Mouse (Mus musculus) heart, postnatal 36 days (tissue): ENCODE measurements around the gene Terf2. TPM values are rescaled to one million over a fixed set of nuclear protein-coding genes. Genes with fewer than 3 reads are reported as not detected.
A peak's percentile ranks its signal among the peaks of the same experiment; 100 is the strongest.
"Not testable (repeated sequence)": the region's sequence is repeated elsewhere in the genome, so short reads cannot be mapped to it uniquely, and the experiment has no call there.

ENCODE experiments used
- DNase-seq, 2 experiments: peaks; one replicate each; pipeline ENCODE4 v3.0.0; 2021 to 2022
- intact Hi-C: fragments of 180-260 bp; cut with DNase I; formaldehyde crosslinking; loops from one replicate; pipeline ENCODE4 v1.15.1; 2025
- total RNA-seq, 2 experiments: library from RNA; stranded (reverse); gene quantifications; 2 replicates each; pipeline ENCODE4 v1.2.3; 2021

Terf2 gene
- total RNA-seq, 2 experiments from 2014 or later: 11.5 to 13.9 TPM

DNA sequence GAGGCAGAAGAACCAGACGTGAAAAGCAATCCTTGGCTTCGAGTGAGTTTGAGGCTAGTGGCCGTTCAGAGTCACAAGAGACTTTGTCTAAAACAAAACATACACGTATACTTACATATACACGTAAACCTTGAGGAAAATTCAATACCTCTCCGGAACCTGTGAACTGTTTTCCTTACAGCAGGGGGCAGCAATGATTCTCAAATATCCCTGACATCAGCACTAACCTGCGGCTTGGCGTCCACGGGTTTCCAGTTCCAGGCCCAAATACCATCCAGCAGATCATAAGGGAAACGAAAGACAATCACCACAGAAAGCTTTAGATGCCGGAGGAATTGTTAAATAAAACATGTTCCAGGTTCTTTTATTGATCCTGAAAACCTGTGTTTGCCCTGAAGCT, 19.7 kb upstream of the Terf2 start:
- intact Hi-C loops: loop anchor here (1.0 to 10.0 kb wide), 3 partner anchors 59 to 208 kb away; no protein-coding TSS in a partner anchor
- peak; percentile 84 to 85 for DNase-seq

- intact Hi-C loops: loop anchor here (5.0 to 10.0 kb wide), 2 partner anchors 60 to 82 kb away; no protein-coding TSS in a partner anchor
- no peak for DNase-seq
Measured at GRCm38 (mm10) chr8:107115008-107115320, 18.6 kb upstream of the Terf2 start.

DNA sequence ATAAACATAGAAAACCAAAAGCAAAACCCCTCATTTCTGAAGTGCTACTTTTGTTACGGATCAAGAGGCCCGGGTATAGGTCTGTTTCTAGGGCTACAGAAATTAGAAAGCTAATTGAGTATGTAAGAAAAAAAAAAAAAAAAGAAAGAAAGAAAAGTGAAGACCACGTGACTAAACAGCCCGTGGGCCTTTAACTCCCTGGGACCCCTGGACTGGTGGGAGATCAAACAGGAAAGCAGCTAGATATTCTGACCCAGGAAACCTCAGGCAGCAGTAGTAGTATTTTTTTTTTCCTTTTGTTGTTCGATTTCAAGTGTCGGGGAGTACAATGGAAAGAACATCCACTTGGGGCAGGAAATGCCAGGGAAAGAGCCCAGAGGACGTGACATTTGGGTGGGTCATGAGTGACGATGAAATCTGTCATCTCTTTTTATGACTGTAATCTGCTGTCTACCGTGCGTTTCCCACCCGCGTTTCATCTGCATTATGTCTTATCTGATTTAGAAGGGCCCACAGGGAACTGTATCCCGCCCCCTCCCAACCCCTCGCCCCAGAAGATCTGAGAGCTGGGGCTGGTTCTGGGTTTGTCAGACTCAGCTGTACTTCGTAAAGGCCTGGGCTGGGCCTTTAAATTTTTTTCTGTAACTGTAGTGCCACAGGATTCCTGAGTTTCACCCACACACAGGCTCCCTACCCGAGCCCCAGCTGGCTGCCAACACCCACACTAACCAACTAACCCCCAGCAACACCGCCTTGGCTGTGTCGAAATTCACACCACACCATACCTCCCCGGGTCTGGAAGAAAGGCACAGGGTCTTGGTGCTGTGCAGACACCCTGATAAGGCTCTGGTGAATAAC, 18.0 kb upstream of the Terf2 start:
- DNase-seq: no peak
- intact Hi-C loops: loop anchor here (5.0 to 10.0 kb wide), 2 partner anchors 60 to 83 kb away; no protein-coding TSS in a partner anchor

- intact Hi-C loops: loop anchor here (10.0 kb wide), 1 partner anchor 62 kb away; no protein-coding TSS in a partner anchor
Measured at GRCm38 (mm10) chr8:107113209-107113608, 16.9 kb upstream of the Terf2 start.

GRCm38 (mm10) chr8:107111340-107112105, 15.2 kb upstream of the Terf2 start:
- intact Hi-C loops: loop anchor here (10.0 kb wide), 1 partner anchor 63 kb away; no protein-coding TSS in a partner anchor
- DNase-seq: no peak

More at GRCm38 (mm10) chr8:107113209-107113608, 16.9 kb upstream of the Terf2 start:
- no peak for DNase-seq

DNA sequence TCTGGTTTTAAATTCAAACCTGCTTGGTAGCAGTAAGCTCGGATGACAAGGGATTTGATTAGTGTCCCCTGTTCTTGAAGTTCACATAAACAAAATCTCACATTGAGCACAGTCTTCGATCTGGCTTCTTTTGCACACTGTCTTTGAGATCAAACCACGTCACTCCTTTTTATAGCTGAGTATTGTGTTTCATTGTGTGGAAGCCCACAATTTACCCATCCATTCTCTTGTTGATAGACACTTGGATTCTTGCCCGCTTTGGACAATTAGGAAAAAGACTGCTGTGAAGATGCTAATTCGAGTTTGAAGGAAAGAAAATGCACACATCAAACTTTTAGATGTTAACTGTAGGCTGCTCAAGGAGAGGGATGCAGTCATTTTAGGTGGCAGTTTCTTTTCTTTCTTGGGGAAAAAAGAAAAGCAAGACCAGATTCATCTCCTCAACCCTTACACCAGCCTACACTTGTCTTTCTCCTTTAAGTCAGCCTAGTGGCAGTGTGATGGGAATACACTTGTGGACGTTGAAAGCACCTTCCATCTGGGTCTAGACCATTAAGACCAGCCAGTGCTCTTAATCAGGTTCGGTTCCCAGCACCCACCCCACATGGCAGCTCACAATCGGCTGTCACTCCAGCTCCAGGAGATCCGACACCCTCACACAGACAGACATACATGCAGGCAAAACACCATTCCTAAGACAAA, 14.4 kb upstream of the Terf2 start:
- intact Hi-C loops: loop anchor here (10.0 kb wide), 1 partner anchor 64 kb away; no protein-coding TSS in a partner anchor
- DNase-seq: no peak

GRCm38 (mm10) chr8:107109816-107110435, 13.6 kb upstream of the Terf2 start:
- DNase-seq: no peak
- intact Hi-C loops: loop anchor here (10.0 kb wide), 2 partner anchors 65 to 465 kb away; no protein-coding TSS in a partner anchor

GRCm38 (mm10) chr8:107108978-107109720, 12.8 kb upstream of the Terf2 start:
- DNase-seq: no peak
- intact Hi-C loops: loop anchor here (10.0 kb wide), 1 partner anchor 466 kb away; no protein-coding TSS in a partner anchor

GRCm38 (mm10) chr8:107108089-107108488, 11.7 kb upstream of the Terf2 start:
- intact Hi-C loops: loop anchor here (10.0 kb wide), 1 partner anchor 467 kb away; no protein-coding TSS in a partner anchor
- not testable (repeated sequence) for DNase-seq

- intact Hi-C loops: loop anchor here (1.0 to 10.0 kb wide), 3 partner anchors 220 to 470 kb away; partner anchors contain the start of gene Nob1
Measured at GRCm38 (mm10) chr8:107104547-107104946, 8.2 kb upstream of the Terf2 start.

GRCm38 (mm10) chr8:107100635-107101034, 4.3 kb upstream of the Terf2 start:
- DNase-seq: no peak
- intact Hi-C loops: loop anchor here (5.0 to 10.0 kb wide), 2 partner anchors 327 to 474 kb away; partner anchors contain the start of gene Nob1

More at GRCm38 (mm10) chr8:107104547-107104946, 8.2 kb upstream of the Terf2 start:
- peak; percentile 79 to 87 for DNase-seq

GRCm38 (mm10) chr8:107095717-107096365, 506 bp downstream of the Terf2 start:
- no peak for DNase-seq
- intact Hi-C loops: loop anchor here (1.0 kb wide), 1 partner anchor 40 kb away; the partner anchor contains the start of genes Cog8 and Nip7

- no peak for DNase-seq
- intact Hi-C loops: no loop called here
Measured at GRCm38 (mm10) chr8:107090531-107090930, 5.8 kb downstream of the Terf2 start.

- intact Hi-C loops: no loop called here
- DNase-seq: no peak
Measured at GRCm38 (mm10) chr8:107088526-107089063, 7.8 kb downstream of the Terf2 start.

DNA sequence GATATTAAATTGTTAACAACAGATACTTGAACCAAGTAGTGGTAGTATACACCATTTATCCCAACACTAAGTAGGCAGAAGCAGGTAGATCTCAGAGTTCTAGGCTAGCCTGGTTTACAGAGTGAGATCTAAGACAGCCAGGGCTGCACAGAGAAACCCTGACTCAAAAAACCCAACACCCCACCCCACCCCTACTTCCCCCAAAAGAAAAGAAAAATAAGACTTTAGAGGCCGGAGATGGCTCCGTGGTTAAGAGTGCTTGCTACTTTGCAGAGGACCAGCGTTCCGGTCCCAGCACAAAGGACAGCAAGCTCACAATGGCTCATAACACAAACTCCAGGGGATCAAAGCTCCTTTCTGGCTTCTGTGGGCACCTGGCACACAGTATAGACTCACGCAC, 10.3 kb downstream of the Terf2 start:
- intact Hi-C loops: no loop called here
- no peak for DNase-seq

DNA sequence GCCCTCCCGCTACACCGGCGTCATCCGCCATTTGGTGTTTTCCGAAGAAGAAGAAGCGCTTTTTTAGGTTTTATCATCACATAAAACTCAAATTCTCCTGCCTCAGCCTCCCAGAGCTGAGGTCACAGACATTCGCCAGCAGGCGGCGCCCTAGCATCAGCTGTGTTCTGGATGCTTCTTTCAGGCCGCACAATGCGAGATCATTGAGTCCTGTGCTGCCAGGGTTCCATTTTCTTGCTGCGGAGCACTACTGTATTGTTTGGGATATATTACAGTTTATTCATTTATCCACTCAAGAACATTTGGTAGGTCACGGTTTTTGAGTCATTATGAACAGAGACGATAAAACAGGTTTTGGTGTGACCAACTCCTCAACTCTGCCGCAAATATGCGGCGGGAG, 11.0 kb downstream of the Terf2 start:
- intact Hi-C loops: no loop called here

DNA sequence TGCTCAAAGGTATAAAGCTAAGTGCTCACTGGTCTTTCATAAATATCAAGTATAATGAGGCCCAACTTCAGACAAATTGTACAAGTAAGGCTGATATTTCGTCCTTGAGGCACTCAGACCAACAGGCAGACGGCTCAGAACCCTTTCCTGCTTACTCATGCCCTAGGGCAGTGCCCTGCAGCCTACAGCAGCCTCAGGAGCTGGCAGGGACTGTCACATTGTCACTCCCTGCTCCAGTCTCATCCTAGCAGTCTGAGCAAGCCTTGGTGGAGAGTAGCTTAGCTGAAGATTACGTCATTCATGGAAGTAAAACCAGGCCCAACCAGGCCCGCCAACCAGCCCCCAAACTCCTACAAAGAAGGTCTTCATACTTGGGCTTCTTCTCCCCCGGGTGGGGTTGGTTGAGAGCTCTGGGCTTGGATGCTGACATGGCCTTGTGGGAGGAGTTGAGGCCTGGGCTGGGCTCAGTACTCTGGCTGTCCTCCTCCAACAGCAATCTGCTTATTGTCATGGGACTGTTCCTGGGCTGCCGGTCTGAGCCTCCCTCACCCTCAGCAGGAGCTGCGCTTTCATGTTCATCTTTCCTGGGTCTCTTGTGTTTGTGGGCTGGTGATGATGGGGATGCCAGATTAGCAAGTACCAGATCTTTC, 20.0 kb downstream of the Terf2 start:
- DNase-seq: no peak

More for the DNA sequence above, 11.0 kb downstream of the Terf2 start:
- no peak for DNase-seq

DNA sequence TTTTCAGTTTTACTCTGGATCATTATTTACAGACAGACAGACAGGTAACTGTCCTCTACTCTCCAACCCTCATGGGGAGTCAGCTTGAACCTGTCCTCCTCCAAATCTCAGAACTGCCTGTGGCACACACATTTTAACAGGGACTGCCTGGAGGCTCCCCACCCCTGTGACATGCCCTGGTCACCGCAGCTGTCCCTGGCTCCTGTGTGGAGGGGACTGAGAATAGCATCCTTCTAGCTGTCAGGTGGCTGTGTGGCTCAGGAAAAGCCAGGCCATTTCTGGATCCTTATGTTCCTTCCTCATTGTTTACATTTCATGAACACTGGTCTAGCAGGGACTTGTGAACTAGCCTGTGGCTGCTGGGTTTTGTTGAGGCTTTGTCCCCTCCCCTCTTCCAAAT, 22.2 kb downstream of the Terf2 start:
- intact Hi-C loops: no loop called here
- no peak for DNase-seq

More for the DNA sequence above, 20.0 kb downstream of the Terf2 start:
- intact Hi-C loops: no loop called here
